Mouse (Mus musculus) C2C12 (cell line): ENCODE results near the gene Rftn1. TPM values are rescaled to one million over a fixed set of nuclear protein-coding genes. Genes with fewer than 3 reads are reported as not detected.

Experiments used
- H3K27me3 ChIP-seq: one replicate; pipeline ENCODE4 v1.6.1; 2011; ENCODE audit not compliant: control insufficient read depth, insufficient read depth, insufficient read length
- H3K36me3 ChIP-seq: one replicate; pipeline ENCODE4 v1.6.1; 2011; ENCODE audit not compliant: control insufficient read depth, insufficient read depth
- H3K4me3 ChIP-seq: one replicate; pipeline ENCODE4 v1.5.1; 2011; ENCODE audit warnings: mild to moderate bottlenecking, control low read depth; ENCODE audit not compliant: poor library complexity, insufficient read depth, severe bottlenecking
- H3K79me2 ChIP-seq: one replicate; pipeline ENCODE4 v1.6.1; 2011; ENCODE audit not compliant: control insufficient read depth, insufficient read depth
- H3K79me3 ChIP-seq: one replicate; pipeline ENCODE4 v1.6.1; 2011; ENCODE audit warnings: low read depth, control low read depth
- H3ac ChIP-seq: one replicate; pipeline ENCODE3; 2011; ENCODE audit warnings: low read depth; ENCODE audit not compliant: control insufficient read depth, insufficient read length
- CEBPB ChIP-seq: IDR thresholded peaks from one replicate; pipeline ENCODE4 v1.6.1; 2011; ENCODE audit warnings: low read depth, mild to moderate bottlenecking, control low read depth, moderate library complexity
- CTCF ChIP-seq: IDR thresholded peaks from one replicate; pipeline ENCODE4 v1.5.1; 2011; ENCODE audit not compliant: control insufficient read depth, insufficient read depth, insufficient read length
- FOSL1 ChIP-seq: IDR thresholded peaks from one replicate; pipeline ENCODE4 v1.8.0; 2011; ENCODE audit warnings: mild to moderate bottlenecking, low read length; ENCODE audit not compliant: poor library complexity, insufficient read depth, severe bottlenecking
- MAX ChIP-seq: IDR thresholded peaks from one replicate; pipeline ENCODE4 v1.6.1; 2011; ENCODE audit warnings: mild to moderate bottlenecking, control low read depth
- MYOD1 ChIP-seq: IDR thresholded peaks from one replicate; pipeline ENCODE4 v1.6.1; 2011; ENCODE audit warnings: low read depth; ENCODE audit not compliant: control insufficient read depth, insufficient read length
- MYOG ChIP-seq: IDR thresholded peaks from one replicate; pipeline ENCODE4 v1.6.1; 2011; ENCODE audit not compliant: control insufficient read depth, insufficient read length; ENCODE audit errors: extremely low read depth
- USF1 ChIP-seq: IDR thresholded peaks from one replicate; pipeline ENCODE4 v1.6.1; 2011; ENCODE audit warnings: low read depth, mild to moderate bottlenecking, control low read depth, moderate library complexity
- polyA plus RNA-seq: library from polyadenylated mRNA; unstranded; fragments of >200 nt; fragmentation: generic; extraction: Trizol; gene quantifications from one replicate; pipeline ENCODE4 v1.2.1, GENCODE M21; 2012; ENCODE audit warnings: missing spikeins

The Rftn1 gene
- polyA plus RNA-seq, 1 experiment, result 0.35 TPM

DNA sequence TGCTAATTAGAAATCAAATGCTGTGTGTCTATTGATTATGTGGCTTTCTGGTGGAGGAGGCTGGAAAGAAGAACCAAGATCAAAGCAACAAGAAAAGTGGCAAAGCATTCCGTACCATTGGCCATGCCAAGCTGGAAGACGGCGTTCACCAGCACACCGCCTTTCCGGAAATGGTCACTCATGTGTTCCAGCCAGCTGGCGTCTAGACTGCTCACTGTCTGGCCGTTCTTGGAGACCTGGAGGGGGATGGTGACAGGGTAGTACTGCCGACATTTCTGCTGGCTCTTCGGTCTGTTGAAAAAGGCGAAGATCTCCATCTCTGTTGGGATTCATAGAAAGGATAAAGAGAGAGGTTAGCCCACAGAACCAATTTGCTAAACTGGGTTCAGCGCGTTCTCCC is 143.3 kb downstream of the Rftn1 start:
- Histone ChIP-seq H3K79me2 (no peaks in the 10 kb centered on the region), H3ac (no peak overlapping the region), H3K79me3 (no peaks in the 10 kb centered on the region), H3K4me3 (no peak overlapping the region), H3K36me3 (no peaks in the 10 kb centered on the region), H3K27me3 (no peaks in the 10 kb centered on the region)
- TF ChIP-seq CTCF, result no peak
- no peak for TF ChIP-seq CEBPB
- no peak for TF ChIP-seq USF1
- TF ChIP-seq MYOG, result no peak
- no peak for TF ChIP-seq MYOD1
- TF ChIP-seq MAX, result no peak

GRCm38 (mm10) chr17:50040727-50041410 is 149.6 kb downstream of the Rftn1 start:
- Histone ChIP-seq H3K79me2 (no peaks in the 10 kb centered on the region), H3K4me3 (no peak overlapping the region), H3K27me3 (no peaks in the 10 kb centered on the region), H3ac (no peak overlapping the region), H3K36me3 (no peaks in the 10 kb centered on the region), H3K79me3 (no peaks in the 10 kb centered on the region)
- TF ChIP-seq USF1, result no peak
- no peak for TF ChIP-seq CEBPB
- TF ChIP-seq CTCF, result no peak
- no peak for TF ChIP-seq FOSL1
- TF ChIP-seq MYOG, result no peak

GRCm38 (mm10) chr17:50037882-50038665 is 152.4 kb downstream of the Rftn1 start:
- TF ChIP-seq MYOD1 (no peak), MYOG (no peak), MAX (no peak), USF1 (no peak), FOSL1 (no peak), CEBPB (no peak), CTCF (no peak)
- no peaks in the 10 kb centered on the region for H3K79me2 ChIP-seq
- no peaks in the 10 kb centered on the region for H3K27me3 ChIP-seq
- H3ac ChIP-seq, result no peak overlapping the region
- H3K4me3 ChIP-seq, result no peak overlapping the region
- H3K36me3 ChIP-seq, result no peaks in the 10 kb centered on the region
- no peaks in the 10 kb centered on the region for H3K79me3 ChIP-seq

GRCm38 (mm10) chr17:50037416-50037815 is 153.1 kb downstream of the Rftn1 start:
- no peak overlapping the region for H3K4me3 ChIP-seq
- no peaks in the 10 kb centered on the region for H3K36me3 ChIP-seq
- H3K79me3 ChIP-seq, result no peaks in the 10 kb centered on the region
- TF ChIP-seq MAX (no peak), MYOG (no peak), CTCF (no peak), FOSL1 (no peak), MYOD1 (no peak), CEBPB (no peak), USF1 (no peak)
- no peak overlapping the region for H3ac ChIP-seq
- H3K79me2 ChIP-seq, result no peaks in the 10 kb centered on the region
- no peaks in the 10 kb centered on the region for H3K27me3 ChIP-seq

- Histone ChIP-seq H3K79me3 (no peaks in the 10 kb centered on the region), H3K27me3 (no peaks in the 10 kb centered on the region), H3K36me3 (no peaks in the 10 kb centered on the region), H3ac (no peak overlapping the region), H3K4me3 (no peak overlapping the region), H3K79me2 (no peaks in the 10 kb centered on the region)
- TF ChIP-seq FOSL1 (no peak), MYOD1 (no peak), CTCF (no peak), USF1 (no peak), MYOG (no peak), CEBPB (no peak), MAX (no peak)
Measured at GRCm38 (mm10) chr17:50036751-50037385, 153.6 kb downstream of the Rftn1 start.

- Histone ChIP-seq H3K79me3 (no peaks in the 10 kb centered on the region), H3K27me3 (no peaks in the 10 kb centered on the region), H3ac (no peak overlapping the region), H3K79me2 (no peaks in the 10 kb centered on the region), H3K36me3 (no peaks in the 10 kb centered on the region), H3K4me3 (no peak overlapping the region)
- no peak for TF ChIP-seq MAX
- no peak for TF ChIP-seq CTCF
- no peak for TF ChIP-seq FOSL1
- TF ChIP-seq CEBPB, result no peak
- no peak for TF ChIP-seq USF1
- no peak for TF ChIP-seq MYOG
Measured at GRCm38 (mm10) chr17:50033698-50034097, 156.8 kb downstream of the Rftn1 start.
